Mouse (Mus musculus) lung, embryonic 15.5 days (tissue): Measurements from ENCODE around the gene 1810062G17Rik. TPM values are rescaled to one million over a fixed set of nuclear protein-coding genes. Genes with fewer than 3 reads are reported as not detected.

Experiments
- ATAC-seq: fragments of 200-750 bp; cut with Nextera tagmentation; 2 replicates; pipeline ENCODE4 v1.8.0; 2017; ENCODE audit warnings: moderate number of reproducible peaks, borderline replicate concordance; ENCODE audit not compliant: low FRiP score, low TSS enrichment; ENCODE audit errors: extremely low read depth
- H3K27ac ChIP-seq: fragments of 300-500 bp; sonication (generic); 2 replicates; pipeline ENCODE4 v1.5.1; 2015; ENCODE audit warnings: moderate library complexity, mild to moderate bottlenecking, inconsistent platforms
- H3K27me3 ChIP-seq: fragments of 300-500 bp; sonication (generic); 2 replicates; pipeline ENCODE4 v1.6.1; 2015; ENCODE audit warnings: inconsistent platforms
- H3K36me3 ChIP-seq: fragments of 300-500 bp; sonication (generic); 2 replicates; pipeline ENCODE4 v1.6.1; 2015; ENCODE audit warnings: inconsistent platforms
- H3K4me1 ChIP-seq: fragments of 300-500 bp; sonication (generic); 2 replicates; pipeline ENCODE4 v1.6.1; 2015; ENCODE audit warnings: inconsistent platforms
- H3K4me2 ChIP-seq: fragments of 300-500 bp; sonication (generic); 2 replicates; pipeline ENCODE4 v1.6.1; 2015; ENCODE audit warnings: inconsistent platforms, mild to moderate bottlenecking, moderate library complexity
- H3K4me3 ChIP-seq: fragments of 300-500 bp; sonication (generic); 2 replicates; pipeline ENCODE4 v1.5.1; 2015; ENCODE audit warnings: mild to moderate bottlenecking, inconsistent platforms
- H3K9ac ChIP-seq: fragments of 300-500 bp; sonication (generic); 2 replicates; pipeline ENCODE4 v1.6.1; 2015; ENCODE audit warnings: inconsistent platforms
- H3K9me3 ChIP-seq: fragments of 300-500 bp; sonication (generic); 2 replicates; pipeline ENCODE4 v1.6.1; 2016; ENCODE audit warnings: inconsistent platforms
- WGBS: fragments of 180-500 bp; shearing (Covaris S2); methylation state at CpG from one replicate; pipeline ENCODE4 v1.1.7; 2015; 5-methylcytosine and 5-hydroxymethylcytosine counted together
- polyA plus RNA-seq: library from polyadenylated mRNA; unstranded; fragments of >200 nt; fragmentation: Nextera tagmentation; extraction: Ambion mirVana; gene quantifications from 2 replicates; pipeline ENCODE4 v1.2.1, GENCODE M21; 2015

Gene 1810062G17Rik
- polyA plus RNA-seq, 1 experiment from 2014 or later, result 2.6 TPM

GRCm38 (mm10) chr3:36460717-36461116, 15.0 kb upstream of the 1810062G17Rik start:
- Histone ChIP-seq H3K27ac (no peak overlapping the region), H3K4me3 (no peak overlapping the region), H3K9me3 (no peaks in the 10 kb centered on the region), H3K27me3 (no peaks in the 10 kb centered on the region), H3K36me3 (peaks cover 53% of the 10 kb centered on the region), H3K9ac (no peak overlapping the region), H3K4me1 (no peaks in the 10 kb centered on the region), H3K4me2 (no peak overlapping the region)
- WGBS, result 87% methylated on average over 7 of the region's 7 CpGs
- ATAC-seq, result no peak

DNA sequence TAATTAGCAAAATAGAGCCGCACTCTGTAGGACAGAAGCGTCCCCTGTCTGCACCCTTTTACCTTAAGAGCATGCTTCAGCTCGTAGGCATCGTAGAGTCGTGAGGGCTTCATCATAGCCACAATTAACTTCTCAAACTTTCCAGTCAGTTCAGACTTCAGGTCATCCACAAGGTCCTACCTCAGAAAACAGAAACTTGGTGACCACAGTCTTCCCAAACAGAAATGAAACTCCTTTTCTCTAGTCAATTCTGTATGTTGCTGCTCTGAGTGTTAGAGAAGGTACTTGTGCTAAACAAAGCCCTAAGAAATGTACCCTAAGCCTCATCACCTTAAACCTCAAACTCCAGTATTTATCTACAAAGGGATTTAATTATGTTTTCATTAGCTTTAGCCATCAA, 13.9 kb upstream of the 1810062G17Rik start:
- Histone ChIP-seq H3K4me2 (no peak overlapping the region), H3K4me3 (no peak overlapping the region), H3K9me3 (no peaks in the 10 kb centered on the region), H3K4me1 (no peaks in the 10 kb centered on the region), H3K27me3 (no peaks in the 10 kb centered on the region), H3K9ac (no peak overlapping the region), H3K27ac (no peak overlapping the region), H3K36me3 (peaks cover 47% of the 10 kb centered on the region)
- ATAC-seq, result no peak
- 93% methylated on average over 5 of the region's 5 CpGs for WGBS

DNA sequence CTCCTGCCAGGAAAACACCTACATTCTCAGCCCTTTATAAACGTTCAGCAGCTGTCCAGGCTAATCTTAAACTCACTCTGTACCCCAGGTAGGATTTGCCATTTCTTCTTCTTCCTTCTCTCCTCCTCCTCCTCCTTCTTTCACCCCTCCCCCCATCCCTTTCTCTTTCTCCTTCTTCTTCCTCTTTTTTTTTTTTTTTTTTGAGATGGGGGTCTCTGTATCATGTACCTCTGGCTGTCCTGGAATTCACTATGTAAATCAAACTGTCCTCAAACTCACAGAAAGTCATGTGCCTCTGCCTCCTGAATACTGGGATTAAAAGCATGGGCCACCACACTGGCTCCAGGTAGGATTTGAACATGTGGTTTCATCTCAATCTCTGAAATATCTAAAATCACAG, 13.4 kb upstream of the 1810062G17Rik start:
- ATAC-seq, result no peak
- Histone ChIP-seq H3K27me3 (no peaks in the 10 kb centered on the region), H3K4me1 (no peaks in the 10 kb centered on the region), H3K36me3 (peaks cover 41% of the 10 kb centered on the region), H3K4me3 (no peak overlapping the region), H3K9me3 (no peaks in the 10 kb centered on the region), H3K4me2 (no peak overlapping the region), H3K27ac (no peak overlapping the region), H3K9ac (no peak overlapping the region)
- 29% methylated on average over 1 of the region's 1 CpGs for WGBS

DNA sequence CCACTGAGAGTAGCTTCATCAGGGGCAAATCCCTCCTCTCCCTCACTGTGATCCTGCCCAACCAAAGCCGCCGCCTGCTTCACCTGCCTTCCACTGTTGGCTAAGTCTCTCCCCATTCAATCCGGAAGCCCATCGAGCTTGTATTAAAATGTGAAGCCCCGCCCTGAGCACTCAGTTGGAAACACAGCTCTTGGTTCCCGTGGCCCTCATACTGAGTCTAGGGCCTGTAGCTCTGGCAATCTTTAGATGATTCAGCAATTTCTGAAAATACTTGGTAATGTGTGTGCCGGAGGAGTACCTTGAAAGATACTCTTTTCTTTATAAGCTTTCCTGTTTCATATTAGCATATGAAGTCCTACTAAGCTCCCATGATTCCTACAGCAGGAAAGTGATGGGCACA, 10.2 kb upstream of the 1810062G17Rik start:
- Histone ChIP-seq H3K36me3 (peaks cover 16% of the 10 kb centered on the region; the same call in 1 of the 2 replicates), H3K4me3 (no peak overlapping the region), H3K27me3 (no peaks in the 10 kb centered on the region), H3K27ac (no peak overlapping the region), H3K4me2 (no peak overlapping the region), H3K9me3 (no peaks in the 10 kb centered on the region), H3K4me1 (0 out of 2 replicates have a peak, but pooled peaks cover 2% of the 10 kb centered on the region), H3K9ac (no peak overlapping the region)
- 51% methylated on average over 7 of the region's 7 CpGs for WGBS
- no peak for ATAC-seq

GRCm38 (mm10) chr3:36467632-36468031, 8.1 kb upstream of the 1810062G17Rik start:
- no peak overlapping the region for H3K4me3 ChIP-seq
- no peaks in the 10 kb centered on the region for H3K27me3 ChIP-seq
- ATAC-seq, result no peak
- H3K9ac ChIP-seq, result no peak overlapping the region
- peaks cover 5% of the 10 kb centered on the region; the same call in 1 of the 2 replicates for H3K36me3 ChIP-seq
- H3K27ac ChIP-seq, result no peak overlapping the region
- 83% methylated on average over 7 of the region's 7 CpGs for WGBS
- no peak overlapping the region for H3K4me2 ChIP-seq
- H3K9me3 ChIP-seq, result no peaks in the 10 kb centered on the region
- H3K4me1 ChIP-seq, result peaks cover 5% of the 10 kb centered on the region; the same call in 1 of the 2 replicates

- Histone ChIP-seq H3K36me3 (peaks cover under 1% of the 10 kb centered on the region; the same call in 1 of the 2 replicates), H3K4me3 (no peak overlapping the region), H3K4me2 (no peak overlapping the region), H3K9ac (no peak overlapping the region), H3K27me3 (no peaks in the 10 kb centered on the region), H3K27ac (no peak overlapping the region), H3K4me1 (peaks cover 11% of the 10 kb centered on the region; the same call in 1 of the 2 replicates), H3K9me3 (no peaks in the 10 kb centered on the region)
- 58% methylated on average over 2 of the region's 2 CpGs for WGBS
- ATAC-seq, result no peak
Measured at GRCm38 (mm10) chr3:36468871-36469270, 6.9 kb upstream of the 1810062G17Rik start.

GRCm38 (mm10) chr3:36471856-36472255, 3.9 kb upstream of the 1810062G17Rik start:
- peaks cover 17% of the 10 kb centered on the region for H3K4me1 ChIP-seq
- 51% methylated on average over 4 of the region's 4 CpGs for WGBS
- H3K4me2 ChIP-seq, result no peak overlapping the region

GRCm38 (mm10) chr3:36473222-36473621, 2.5 kb upstream of the 1810062G17Rik start:
- Histone ChIP-seq H3K4me3 (no peak overlapping the region), H3K27ac (no peak overlapping the region), H3K4me2 (0 out of 2 replicates have a peak overlapping the region, but pooled peaks have one; percentile 1), H3K27me3 (no peaks in the 10 kb centered on the region), H3K36me3 (no peaks in the 10 kb centered on the region), H3K9ac (no peak overlapping the region), H3K4me1 (peaks cover 21% of the 10 kb centered on the region), H3K9me3 (no peaks in the 10 kb centered on the region)
- WGBS, result 91% methylated on average over 5 of the region's 5 CpGs
- ATAC-seq, result no peak

More at GRCm38 (mm10) chr3:36471856-36472255, 3.9 kb upstream of the 1810062G17Rik start:
- no peak for ATAC-seq
- H3K27me3 ChIP-seq, result no peaks in the 10 kb centered on the region
- no peaks in the 10 kb centered on the region for H3K9me3 ChIP-seq
- H3K4me3 ChIP-seq, result no peak overlapping the region
- H3K27ac ChIP-seq, result no peak overlapping the region
- no peak overlapping the region for H3K9ac ChIP-seq
- no peaks in the 10 kb centered on the region for H3K36me3 ChIP-seq

DNA sequence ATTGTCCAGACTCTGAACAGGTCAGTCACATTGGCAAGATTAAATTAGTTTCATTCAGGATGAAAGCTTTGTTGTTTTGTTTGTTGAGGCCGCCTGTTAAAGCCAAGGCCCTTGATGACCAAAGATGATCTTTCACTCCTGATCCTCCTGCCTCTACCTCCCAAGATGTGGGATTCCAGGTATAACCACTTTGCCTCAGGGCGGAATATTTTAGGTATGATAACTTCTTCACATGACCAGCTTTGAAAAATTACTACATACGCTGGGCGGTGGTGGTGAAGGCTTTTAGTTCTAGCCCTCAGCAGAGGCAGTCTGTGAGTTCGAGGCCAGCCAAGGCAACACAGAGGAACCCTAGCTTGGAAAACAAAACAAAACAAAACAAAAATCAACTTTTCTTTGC, 1.3 kb upstream of the 1810062G17Rik start:
- Histone ChIP-seq H3K9me3 (no peaks in the 10 kb centered on the region), H3K36me3 (no peaks in the 10 kb centered on the region), H3K27me3 (no peaks in the 10 kb centered on the region), H3K9ac (peak overlapping the region; percentile 84), H3K4me2 (peak overlapping the region; percentile 79), H3K4me3 (peak overlapping the region; percentile 82), H3K4me1 (peaks cover 20% of the 10 kb centered on the region), H3K27ac (peak overlapping the region; percentile 90)
- 75% methylated on average over 5 of the region's 5 CpGs for WGBS
- no peak for ATAC-seq

GRCm38 (mm10) chr3:36474938-36475483, 726 bp upstream of the 1810062G17Rik start:
- H3K4me3 ChIP-seq, result peak overlapping the region; percentile 82
- peaks cover 18% of the 10 kb centered on the region for H3K4me1 ChIP-seq
- H3K27ac ChIP-seq, result peak overlapping the region; percentile 90
- no peaks in the 10 kb centered on the region for H3K36me3 ChIP-seq
- peak overlapping the region; percentile 79 for H3K4me2 ChIP-seq
- ATAC-seq, result no peak; the same call in 1 of the 2 replicates
- H3K27me3 ChIP-seq, result no peaks in the 10 kb centered on the region
- WGBS, result 0% methylated on average over 24 of the region's 24 CpGs
- peak overlapping the region; percentile 84 for H3K9ac ChIP-seq
- H3K9me3 ChIP-seq, result no peaks in the 10 kb centered on the region

GRCm38 (mm10) chr3:36476261-36477155, 771 bp downstream of the 1810062G17Rik start:
- no peak for ATAC-seq
- WGBS, result 19% methylated on average over 20 of the region's 20 CpGs
- peak overlapping the region; percentile 82 for H3K4me3 ChIP-seq
- no peaks in the 10 kb centered on the region for H3K27me3 ChIP-seq
- H3K4me2 ChIP-seq, result peak overlapping the region; percentile 79
- H3K9me3 ChIP-seq, result no peaks in the 10 kb centered on the region
- no peaks in the 10 kb centered on the region for H3K36me3 ChIP-seq
- H3K4me1 ChIP-seq, result peaks cover 19% of the 10 kb centered on the region
- H3K9ac ChIP-seq, result peak overlapping the region; percentile 67
- peak overlapping the region; percentile 87 for H3K27ac ChIP-seq

- Histone ChIP-seq H3K9ac (no peak overlapping the region), H3K9me3 (no peaks in the 10 kb centered on the region), H3K4me1 (peaks cover 28% of the 10 kb centered on the region), H3K4me3 (no peak overlapping the region), H3K27me3 (no peaks in the 10 kb centered on the region), H3K4me2 (no peak overlapping the region), H3K36me3 (no peaks in the 10 kb centered on the region), H3K27ac (no peak overlapping the region)
- no peak for ATAC-seq
- WGBS, result 83% methylated on average over 8 of the region's 8 CpGs
Measured at GRCm38 (mm10) chr3:36478776-36479175, 3.0 kb downstream of the 1810062G17Rik start.
